Mouse (Mus musculus) ES-Bruce4 (cell line): ENCODE measurements around the gene Syt2. TPM values are rescaled to one million over a fixed set of nuclear protein-coding genes. Genes with fewer than 3 reads are reported as not detected.

Experiments
- H3K27ac ChIP-seq: 2 replicates; pipeline ENCODE4 v1.5.1; 2012; ENCODE audit warnings: low read length, inconsistent platforms; ENCODE audit not compliant: insufficient read depth
- H3K27me3 ChIP-seq: 2 replicates; pipeline ENCODE4 v1.6.1; 2012; ENCODE audit warnings: mild to moderate bottlenecking, low read length, inconsistent platforms; ENCODE audit not compliant: control insufficient read depth, poor library complexity, insufficient read depth, severe bottlenecking
- H3K36me3 ChIP-seq: 2 replicates; pipeline ENCODE4 v1.6.1; 2012; ENCODE audit warnings: inconsistent platforms, mild to moderate bottlenecking, low read length, moderate library complexity; ENCODE audit not compliant: control insufficient read depth, poor library complexity, insufficient read depth, severe bottlenecking
- H3K4me1 ChIP-seq: one replicate; pipeline ENCODE4 v1.8.1; 2011; ENCODE audit warnings: low read length; ENCODE audit not compliant: control insufficient read depth, insufficient read depth
- H3K4me3 ChIP-seq: 2 replicates; pipeline ENCODE4 v1.5.1; 2011; ENCODE audit warnings: low read depth, mild to moderate bottlenecking, low read length
- H3K9ac ChIP-seq: 2 replicates; pipeline ENCODE4 v1.6.1; 2012; ENCODE audit warnings: low read depth, mild to moderate bottlenecking, inconsistent platforms; ENCODE audit not compliant: poor library complexity, severe bottlenecking
- H3K9me3 ChIP-seq: replicated peaks from 2 replicates; pipeline ENCODE4 v1.6.1; 2012; ENCODE audit warnings: mild to moderate bottlenecking, low read length, inconsistent platforms; ENCODE audit not compliant: control insufficient read depth, poor library complexity, insufficient read depth, severe bottlenecking
- CTCF ChIP-seq: IDR thresholded peaks from one replicate; pipeline ENCODE4 v1.8.1; 2011; ENCODE audit warnings: low read depth, low read length
- EP300 ChIP-seq: IDR thresholded peaks from 2 replicates; pipeline ENCODE4 v1.6.1; 2011; ENCODE audit warnings: low read depth, low read length; ENCODE audit not compliant: insufficient read depth
- POLR2A ChIP-seq: IDR thresholded peaks from one replicate; pipeline ENCODE4 v1.8.1; 2011; ENCODE audit warnings: low read length; ENCODE audit not compliant: insufficient read depth
- polyA plus RNA-seq: library from polyadenylated mRNA; stranded (reverse); fragments of >200 nt; gene quantifications from 2 replicates; pipeline ENCODE4 v1.2.4, GENCODE M21; 2011; ENCODE audit warnings: low read depth; ENCODE audit not compliant: missing spikeins, insufficient read depth, insufficient read length

Gene Syt2
- polyA plus RNA-seq, 1 experiment: 0.12 TPM

GRCm38 (mm10) chr1:134679445-134679844 lies 33.0 kb downstream of the Syt2 start:
- H3K4me1 ChIP-seq: no peaks in the 10 kb centered on the region
- H3K9me3 ChIP-seq: no peaks in the 10 kb centered on the region
- no peaks in the 10 kb centered on the region for H3K27me3 ChIP-seq
- no peak for TF ChIP-seq POLR2A
- no peak for TF ChIP-seq CTCF
- no peak for TF ChIP-seq EP300
- H3K9ac ChIP-seq: no peak overlapping the region
- H3K36me3 ChIP-seq: no peaks in the 10 kb centered on the region
- H3K4me3 ChIP-seq: no peak overlapping the region
- H3K27ac ChIP-seq: no peak overlapping the region

DNA sequence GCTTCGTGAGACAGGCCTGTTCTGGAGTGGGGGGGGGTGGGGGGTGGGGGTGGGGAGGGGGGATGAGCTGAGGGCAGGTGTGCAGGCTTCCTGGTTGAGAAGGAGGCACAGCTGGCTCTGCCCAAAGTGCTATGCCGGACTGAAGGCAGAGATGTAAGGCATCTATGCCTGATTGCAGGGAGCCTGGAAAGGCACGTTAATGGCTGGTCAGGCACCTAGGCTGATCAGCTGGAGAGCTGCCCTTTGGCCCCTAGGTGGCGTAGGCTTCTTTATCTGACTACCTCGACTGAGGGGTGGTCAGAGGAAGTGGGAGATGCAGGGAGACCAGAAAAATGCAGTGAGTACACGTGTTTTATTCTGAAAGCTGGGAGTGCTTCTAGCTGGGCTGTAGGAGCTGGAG lies 34.1 kb downstream of the Syt2 start:
- TF ChIP-seq EP300 (no peak), CTCF (peak; percentile 72)
- Histone ChIP-seq H3K27me3 (no peaks in the 10 kb centered on the region), H3K4me1 (no peaks in the 10 kb centered on the region), H3K27ac (no peak overlapping the region), H3K4me3 (no peak overlapping the region), H3K9me3 (no peaks in the 10 kb centered on the region), H3K36me3 (no peaks in the 10 kb centered on the region), H3K9ac (no peak overlapping the region)

DNA sequence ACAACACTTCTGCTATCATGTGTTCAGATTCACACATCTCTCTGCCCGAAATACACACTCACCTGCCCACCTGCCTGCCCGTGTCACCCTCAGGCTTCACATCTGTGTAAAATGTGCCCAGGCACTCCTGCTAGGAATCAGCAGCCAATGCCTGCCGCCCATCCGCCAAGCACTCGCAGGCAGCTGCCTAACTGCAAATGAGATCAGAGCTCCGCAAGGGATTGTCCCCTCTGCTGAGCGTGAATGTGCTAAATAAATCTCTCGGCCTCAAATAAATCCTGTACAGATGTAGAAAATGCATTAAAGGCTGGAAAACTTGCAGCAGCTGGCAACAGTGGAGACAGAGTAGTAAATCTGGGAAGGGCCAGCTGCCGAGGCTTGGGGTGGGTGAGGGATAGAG lies 36.0 kb downstream of the Syt2 start:
- H3K9me3 ChIP-seq: no peaks in the 10 kb centered on the region
- TF ChIP-seq POLR2A (no peak), CTCF (no peak), EP300 (no peak)
- no peaks in the 10 kb centered on the region for H3K36me3 ChIP-seq
- H3K27ac ChIP-seq: no peak overlapping the region
- no peak overlapping the region for H3K4me3 ChIP-seq
- no peaks in the 10 kb centered on the region for H3K27me3 ChIP-seq
- no peak overlapping the region for H3K9ac ChIP-seq
- H3K4me1 ChIP-seq: no peaks in the 10 kb centered on the region

GRCm38 (mm10) chr1:134686834-134687421 lies 40.5 kb downstream of the Syt2 start:
- Histone ChIP-seq H3K9ac (no peak overlapping the region), H3K27ac (no peak overlapping the region), H3K4me3 (no peak overlapping the region), H3K4me1 (no peaks in the 10 kb centered on the region), H3K9me3 (no peaks in the 10 kb centered on the region), H3K36me3 (no peaks in the 10 kb centered on the region), H3K27me3 (no peaks in the 10 kb centered on the region)
- no peak for TF ChIP-seq POLR2A
- no peak for TF ChIP-seq CTCF
- no peak for TF ChIP-seq EP300

DNA sequence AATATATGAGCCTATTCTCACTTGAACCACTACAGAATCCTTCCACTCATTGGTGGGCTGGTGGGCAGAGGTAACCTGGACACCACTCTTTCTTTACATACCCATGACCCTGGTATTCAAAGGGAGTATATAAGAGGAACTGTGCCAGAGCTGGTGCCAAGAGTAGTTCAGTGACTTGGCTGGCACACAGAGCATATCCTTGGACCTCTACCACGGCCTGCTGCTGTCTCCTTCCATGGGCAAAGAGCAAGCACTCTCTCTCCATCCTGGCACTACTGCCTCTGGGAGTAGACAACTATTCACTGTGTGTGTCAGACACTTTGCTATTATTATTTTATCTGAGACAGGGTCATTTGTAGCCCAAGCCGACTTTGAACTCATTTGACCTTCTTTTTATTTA lies 49.8 kb downstream of the Syt2 start:
- Histone ChIP-seq H3K27ac (no peak overlapping the region), H3K27me3 (no peaks in the 10 kb centered on the region), H3K4me1 (no peaks in the 10 kb centered on the region), H3K4me3 (no peak overlapping the region), H3K36me3 (no peaks in the 10 kb centered on the region), H3K9me3 (no peaks in the 10 kb centered on the region), H3K9ac (no peak overlapping the region)
- TF ChIP-seq EP300 (no peak), POLR2A (no peak), CTCF (no peak)

GRCm38 (mm10) chr1:134697073-134697472 lies 50.6 kb downstream of the Syt2 start:
- no peak for TF ChIP-seq POLR2A
- TF ChIP-seq CTCF: no peak
- no peak for TF ChIP-seq EP300
- Histone ChIP-seq H3K9me3 (no peaks in the 10 kb centered on the region), H3K9ac (no peak overlapping the region), H3K4me3 (no peak overlapping the region), H3K27me3 (no peaks in the 10 kb centered on the region), H3K27ac (no peak overlapping the region), H3K4me1 (no peaks in the 10 kb centered on the region), H3K36me3 (no peaks in the 10 kb centered on the region)
